Mouse (Mus musculus): ENCODE data around the gene Rpl36a.

The Rpl36a gene

DNA sequence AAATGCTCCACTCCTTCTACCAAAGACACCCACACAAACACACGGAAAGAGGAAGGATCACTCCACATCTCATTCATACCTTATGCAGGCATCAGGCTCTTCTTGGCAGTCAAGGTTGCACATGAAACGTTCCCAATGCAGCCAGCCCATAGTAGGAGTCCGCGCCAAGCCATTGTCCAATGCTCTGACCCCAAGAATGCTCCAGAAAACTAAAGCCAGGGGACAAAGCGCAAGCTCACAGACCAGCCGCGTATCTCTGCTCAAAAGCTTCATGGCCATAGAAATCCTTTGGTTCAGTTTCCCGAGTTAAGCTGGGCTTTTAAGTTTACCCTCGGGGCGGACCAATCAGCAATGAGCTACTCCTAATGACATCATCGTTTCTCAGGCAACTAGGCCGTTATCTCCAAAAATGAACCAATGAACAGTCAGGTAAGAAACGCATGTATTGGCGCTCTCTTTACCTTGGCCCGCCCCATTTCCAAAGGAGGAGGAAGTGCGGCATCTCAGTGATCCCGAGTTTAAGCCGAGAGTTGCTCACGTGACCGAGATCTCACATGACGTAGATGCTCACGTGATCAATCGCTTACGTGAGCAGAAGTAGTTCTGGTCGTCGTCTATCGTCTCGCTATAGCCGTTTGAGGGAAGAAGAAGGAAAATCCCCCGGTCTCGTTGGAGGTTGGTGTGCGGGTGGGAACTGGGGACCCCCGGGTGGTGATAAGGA lies 15.4 kb downstream of the Rpl36a start, which contains the start of the genes Gla and Hnrnph2:
TSS of gene Gla (minus strand) at position 467 of the 721 bp plus-strand sequence.
TSS of gene Hnrnph2 (plus strand) at position 521 of the 721 bp plus-strand sequence.
- DNase-seq = peak; percentile 76 to 85

- DNase-seq = no peak
Measured at GRCm38 (mm10) chrX:134601380-134602120, 16.1 kb downstream of the Rpl36a start.

GRCm38 (mm10) chrX:134609472-134609871 lies 24.0 kb downstream of the Rpl36a start:
- no peak for DNase-seq

DNA sequence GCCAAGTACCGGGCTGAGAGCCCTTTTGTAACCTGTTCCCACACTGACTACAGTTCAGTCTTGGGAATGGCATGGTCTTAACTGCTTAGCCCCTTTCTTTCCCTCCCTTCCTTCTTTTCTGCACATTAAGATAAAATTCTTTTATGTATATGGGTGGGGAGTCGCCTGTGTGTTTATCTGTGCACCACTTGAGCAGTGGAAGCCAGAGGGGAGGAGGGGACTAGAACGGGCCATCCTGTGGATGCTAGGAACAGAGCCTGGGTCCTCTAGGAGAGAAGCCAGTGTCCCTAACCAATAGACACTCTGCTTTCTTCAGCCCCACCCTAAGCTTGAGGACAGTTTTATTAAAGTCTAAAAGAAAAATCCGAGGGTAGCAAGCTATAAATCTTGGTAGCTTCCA lies 25.5 kb downstream of the Rpl36a start:
- DNase-seq = no peak

DNA sequence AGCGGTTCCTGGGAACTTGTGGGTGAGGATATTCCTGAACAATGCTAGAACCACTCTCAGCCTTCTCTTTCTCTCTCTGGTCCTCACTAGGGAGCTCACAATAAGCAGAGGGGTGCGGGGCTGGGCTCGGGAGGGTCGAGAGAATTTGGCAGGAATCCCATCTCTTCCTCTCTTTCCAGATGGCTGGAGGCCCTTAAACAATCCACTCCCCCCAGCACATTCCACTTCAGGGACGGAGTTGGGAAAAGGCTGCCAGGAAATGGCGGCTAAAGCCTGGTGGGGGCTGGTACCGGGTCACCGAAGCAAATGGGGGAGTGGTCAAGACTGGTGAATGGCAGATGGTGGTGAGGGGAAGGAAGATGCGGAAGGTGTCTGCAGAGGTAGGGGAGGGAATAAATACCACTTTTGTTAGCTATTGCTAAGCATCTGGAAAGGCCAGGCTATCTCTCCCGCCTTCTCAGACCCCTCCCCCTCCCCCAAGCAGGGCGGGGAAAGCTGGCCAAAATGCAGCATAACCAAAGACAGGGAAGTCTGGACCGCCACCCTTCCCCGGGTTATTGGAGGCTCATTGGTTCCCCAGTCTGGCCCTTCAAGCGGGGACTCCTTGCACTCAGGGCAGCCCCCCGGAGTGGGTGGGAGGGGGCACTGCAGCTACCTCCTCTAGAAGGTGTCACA lies 27.0 kb downstream of the Rpl36a start:
- no peak for DNase-seq

DNA sequence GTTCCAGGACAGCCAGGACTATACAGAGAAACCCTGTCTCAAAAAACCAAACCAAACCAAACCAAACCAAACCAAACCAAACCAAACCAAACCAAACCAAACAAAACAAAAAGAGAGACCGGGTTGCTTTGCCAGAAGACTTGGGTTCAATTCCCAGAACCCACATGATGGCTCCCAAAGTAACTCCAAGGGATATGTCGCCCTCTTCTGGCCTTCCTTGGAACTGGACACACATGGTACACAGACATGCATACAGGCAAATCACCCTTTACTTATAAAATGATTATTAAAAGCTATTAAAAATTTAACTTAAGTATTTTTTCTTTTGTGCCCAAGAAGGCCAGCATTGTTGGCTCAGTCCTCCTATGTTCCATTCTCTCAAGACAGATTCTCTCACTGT lies 28.9 kb downstream of the Rpl36a start:
- no peak for DNase-seq

GRCm38 (mm10) chrX:134619695-134620094 lies 34.2 kb downstream of the Rpl36a start:
- DNase-seq = no peak

DNA sequence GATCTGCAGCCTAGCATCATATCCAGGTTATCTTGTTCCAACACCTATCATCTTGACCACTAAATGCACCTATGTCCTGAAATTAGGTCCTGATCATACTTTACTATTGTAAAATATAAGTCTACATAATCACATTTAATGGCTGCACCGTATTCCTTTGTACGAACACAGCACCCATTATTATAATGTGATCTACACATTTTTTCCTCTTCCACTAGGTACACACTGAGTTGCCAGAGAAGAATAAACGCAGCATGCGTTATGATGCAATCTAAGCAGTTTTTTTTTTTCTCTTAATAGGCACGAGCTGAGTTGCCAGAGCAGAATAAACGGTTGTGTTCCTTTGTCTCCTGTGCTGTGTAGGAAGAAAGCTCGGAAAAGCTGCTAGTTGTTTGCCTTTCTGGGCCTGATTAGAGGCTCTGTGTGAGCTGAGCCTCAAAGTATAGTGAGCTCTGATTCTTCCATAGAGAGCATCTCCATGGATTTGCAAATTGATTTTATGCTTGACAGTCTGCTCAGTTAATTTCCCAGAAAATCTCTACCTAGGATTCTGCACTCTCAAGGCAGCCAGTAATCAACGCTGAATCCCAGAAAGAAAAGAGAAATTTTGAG lies 34.9 kb downstream of the Rpl36a start:
- DNase-seq = no peak

DNA sequence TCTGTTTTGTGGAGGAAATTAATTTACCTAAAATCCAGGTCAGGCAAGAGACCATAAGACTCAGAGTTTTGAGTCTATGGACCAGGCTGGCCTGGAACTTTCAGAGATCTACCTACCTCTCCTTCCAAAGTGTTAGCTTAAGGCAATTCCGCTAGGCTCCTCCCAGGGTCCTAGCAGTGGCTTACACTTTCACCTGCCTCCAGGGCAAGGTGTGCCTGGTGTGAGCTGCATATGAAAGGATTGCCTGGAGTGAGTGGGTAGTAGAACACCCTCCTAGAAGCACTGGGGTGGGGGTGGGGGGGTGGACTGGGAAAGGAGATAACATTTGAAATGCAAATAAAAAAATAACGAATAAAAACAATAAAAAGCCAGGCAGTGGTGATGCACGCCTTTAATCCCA lies 36.2 kb downstream of the Rpl36a start:
- DNase-seq = no peak

DNA sequence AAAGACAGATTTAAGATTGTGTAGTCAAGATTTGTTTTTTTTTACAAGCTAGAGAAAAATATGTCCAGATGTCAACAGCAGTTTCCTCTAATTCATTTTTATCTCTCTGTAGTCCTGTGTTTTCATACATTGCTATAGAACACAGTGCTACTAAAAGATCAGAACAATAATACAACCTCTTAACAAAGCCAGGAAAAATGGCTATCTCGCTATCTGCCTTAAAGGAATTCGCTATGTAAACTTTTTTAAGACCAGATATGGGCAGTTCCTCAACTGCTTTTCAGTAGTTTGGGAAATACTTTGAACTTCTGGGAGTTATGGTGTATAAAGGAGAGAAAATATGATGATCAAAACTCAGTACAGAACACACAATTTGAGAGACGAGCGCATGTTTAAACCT lies 37.9 kb downstream of the Rpl36a start:
- no peak for DNase-seq

DNA sequence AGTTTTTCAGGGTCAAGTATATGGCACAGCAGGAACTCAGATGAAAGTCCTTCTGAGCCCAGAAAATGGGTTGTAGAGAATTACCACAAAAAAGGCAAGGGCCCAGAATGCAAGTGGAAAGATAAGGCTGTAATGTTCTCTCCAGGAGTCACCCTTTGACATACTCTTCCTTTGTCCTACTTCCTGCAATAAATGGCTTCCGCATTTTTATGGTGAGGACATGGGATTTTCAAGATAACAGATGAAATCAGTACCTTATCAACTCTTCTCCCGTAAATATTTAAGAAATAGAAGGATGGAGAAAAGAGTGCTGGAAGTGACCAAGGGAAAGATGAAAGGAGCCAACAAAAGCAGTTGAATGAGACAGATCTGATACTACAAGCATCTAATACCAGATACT lies 42.7 kb downstream of the Rpl36a start:
- no peak for DNase-seq

- DNase-seq = no peak
Measured at GRCm38 (mm10) chrX:134632710-134633109, 47.3 kb downstream of the Rpl36a start.

DNA sequence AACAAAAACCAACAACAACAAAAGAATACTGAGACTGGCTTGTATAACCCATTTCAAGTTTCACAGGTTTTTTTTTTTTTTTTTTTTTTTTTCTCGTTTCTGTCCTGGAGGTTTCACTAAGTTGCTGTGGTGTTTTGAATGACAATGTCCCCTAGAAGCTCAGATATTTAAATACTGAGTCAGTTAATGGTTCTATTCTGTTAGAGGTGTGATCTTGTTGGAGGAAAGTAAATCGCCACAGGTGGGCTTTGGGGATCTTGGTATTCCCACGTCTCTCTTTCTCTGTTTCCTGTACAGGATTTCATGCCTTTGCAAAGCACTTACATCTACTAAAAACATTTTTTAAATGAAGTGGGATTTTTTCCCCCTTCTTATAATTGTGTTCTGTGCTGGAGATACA lies 49.7 kb downstream of the Rpl36a start:
- DNase-seq = no peak

- no peak for DNase-seq
Measured at GRCm38 (mm10) chrX:134635860-134636259, 50.4 kb downstream of the Rpl36a start.

All from thymus, adult 18-20 months (tissue).